Mouse (Mus musculus) intestine, embryonic 14.5 days (tissue): ENCODE data around the gene Cbx1. TPM values are rescaled to one million over a fixed set of nuclear protein-coding genes. Genes with fewer than 3 reads are reported as not detected.

Experiments
- microRNA counts: library from miRNA; unstranded; fragments of <30 nt; microRNA quantifications from one replicate; lab custom pipeline; 2016
- microRNA-seq: library from miRNA; unstranded; fragments of <30 nt; microRNA quantifications from one replicate; pipeline ENCODE4, GENCODE M21; 2016
- polyA plus RNA-seq: library from polyadenylated mRNA; unstranded; fragments of >200 nt; fragmentation: Nextera tagmentation; extraction: Ambion mirVana; gene quantifications from 2 replicates; pipeline ENCODE4 v1.2.1, GENCODE M21; 2014

Cbx1 gene
- polyA plus RNA-seq, 1 experiment from 2014 or later: 87.8 TPM

MicroRNA genes within 50 kb of the gene (microRNA counts, 519-probe panel; counts per million panel counts)
- 4,823 counts per million, percentile 81 among the panel's probes with 10 or more counts for microRNA mmu-miR-152 (lab: Ali Mortazavi, UCI)

Small RNA genes lying within 50 kb of the gene (microRNA-seq; reads per million reads assigned to microRNA genes)
- gene Mir152: 269 reads per million, percentile 68 among the genes with 10 or more reads in this experiment

Other genes starting within 250 kb of the Cbx1 start
- gene Snx11, start 11.6 kb upstream of the Cbx1 start, polyA plus RNA-seq: 8.0 and 9.2 TPM in 2 replicates
- 36.0 and 36.7 TPM in 2 replicates for gene Nfe2l1, start 40.8 kb downstream of the Cbx1 start, polyA plus RNA-seq
- gene Copz2, start 60.7 kb downstream of the Cbx1 start, polyA plus RNA-seq: 100 and 102 TPM in 2 replicates
- 64.2 and 70.1 TPM in 2 replicates for gene Cdk5rap3, start 127.4 kb downstream of the Cbx1 start, polyA plus RNA-seq
- 56.8 and 62.5 TPM in 2 replicates for gene Prr15l, start 139.0 kb downstream of the Cbx1 start, polyA plus RNA-seq
- gene Pnpo, start 154.9 kb downstream of the Cbx1 start, polyA plus RNA-seq: 40.9 and 44.1 TPM in 2 replicates
- gene Sp2, start 193.8 kb downstream of the Cbx1 start, polyA plus RNA-seq: 18.6 and 18.7 TPM in 2 replicates
- not detected in 2 replicates for gene Sp6, start 224.3 kb downstream of the Cbx1 start, polyA plus RNA-seq
- 18.6 and 19.0 TPM in 2 replicates for gene Scrn2, start 240.8 kb downstream of the Cbx1 start, polyA plus RNA-seq